Mouse (Mus musculus) C2C12 (cell line): ENCODE data around the gene Chaf1b.

ENCODE experiments used
- CTCF ChIP-seq: IDR thresholded peaks from one replicate; pipeline ENCODE4 v1.5.1; 2011; ENCODE audit not compliant: control insufficient read depth, insufficient read depth, insufficient read length
- MAX ChIP-seq: IDR thresholded peaks from one replicate; pipeline ENCODE4 v1.6.1; 2011; ENCODE audit warnings: mild to moderate bottlenecking, control low read depth
- MYOD1 ChIP-seq: IDR thresholded peaks from one replicate; pipeline ENCODE4 v1.6.1; 2011; ENCODE audit warnings: low read depth; ENCODE audit not compliant: control insufficient read depth, insufficient read length
- MYOG ChIP-seq: IDR thresholded peaks from one replicate; pipeline ENCODE4 v1.6.1; 2011; ENCODE audit not compliant: control insufficient read depth, insufficient read length; ENCODE audit errors: extremely low read depth
- USF1 ChIP-seq: IDR thresholded peaks from one replicate; pipeline ENCODE4 v1.6.1; 2011; ENCODE audit warnings: low read depth, mild to moderate bottlenecking, control low read depth, moderate library complexity

GRCm38 (mm10) chr16:93939961-93940360, 56.3 kb downstream of the Chaf1b start:
- TF ChIP-seq USF1 (no peak), MYOD1 (no peak), CTCF (no peak), MYOG (no peak), MAX (no peak)
